Mouse (Mus musculus): Measurements from ENCODE around the gene Ass1.

The Ass1 gene

DNA sequence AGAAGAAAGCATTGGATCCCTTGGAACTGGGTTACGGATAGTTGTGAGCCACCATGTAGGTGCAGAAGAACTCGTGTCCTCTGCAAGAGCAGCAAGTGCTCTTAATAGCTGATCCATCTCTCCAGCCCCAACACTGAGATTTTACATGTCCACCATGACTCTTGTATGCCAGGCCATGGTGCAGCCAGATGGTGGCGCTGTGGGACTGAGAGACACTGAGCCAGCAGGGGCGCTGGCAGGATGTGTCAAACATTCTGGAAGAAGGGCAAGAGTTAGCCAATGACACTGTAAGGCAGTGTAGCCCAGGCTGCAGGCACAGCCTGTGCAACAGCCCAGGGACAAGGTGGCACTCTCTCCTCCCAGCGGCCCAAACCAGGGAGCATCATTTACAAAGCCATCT, 14.2 kb downstream of the Ass1 start:
- in situ Hi-C loops (cut with MseI, MboI), result loop anchor here (10.0 kb wide), 2 partner anchors 171 to 181 kb away; no protein-coding TSS in a partner anchor

DNA sequence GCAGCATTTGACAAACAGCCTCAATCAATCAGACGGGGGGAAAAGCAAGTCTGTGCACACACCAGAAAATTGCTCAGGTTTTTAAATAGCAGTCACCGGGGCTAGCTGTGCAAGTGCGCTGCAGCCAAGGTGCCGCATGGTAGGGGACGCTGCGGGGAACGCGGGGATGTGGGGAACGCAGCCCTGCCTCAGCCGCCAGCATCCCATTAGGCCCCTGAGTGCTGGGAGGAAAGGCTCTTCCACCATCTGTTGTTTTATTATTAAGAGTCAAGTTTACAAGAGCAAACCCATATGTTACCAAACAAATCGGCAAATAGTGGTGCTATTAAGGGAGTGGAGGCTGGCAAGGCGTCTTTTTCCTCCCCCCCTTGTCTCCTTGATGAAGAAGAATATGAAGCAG, 19.2 kb downstream of the Ass1 start:
- in situ Hi-C loops (cut with MseI, MboI), result loop anchor here (10.0 kb wide), 2 partner anchors 166 to 176 kb away; no protein-coding TSS in a partner anchor

DNA sequence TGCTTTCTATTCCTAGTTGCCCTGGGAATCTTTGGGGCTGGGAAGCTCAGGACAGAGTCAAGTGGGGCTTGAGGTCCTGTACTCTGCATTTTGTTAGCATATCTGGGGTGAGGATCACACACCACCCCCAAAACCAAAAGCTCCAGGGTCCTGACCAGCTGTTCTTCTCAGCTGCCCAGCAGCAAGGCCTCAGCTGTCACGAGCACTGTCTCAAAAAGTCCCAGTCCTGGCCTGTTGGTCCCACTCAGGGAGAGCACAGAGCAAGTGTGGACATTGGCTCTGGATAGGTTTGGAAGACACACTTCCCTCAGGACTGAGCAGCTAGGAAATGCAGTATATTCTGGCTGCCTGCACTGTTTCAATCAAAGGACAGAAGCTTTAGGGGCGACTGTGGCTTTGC, 20.5 kb downstream of the Ass1 start:
- in situ Hi-C loops (cut with MseI, MboI), result no loop called here

DNA sequence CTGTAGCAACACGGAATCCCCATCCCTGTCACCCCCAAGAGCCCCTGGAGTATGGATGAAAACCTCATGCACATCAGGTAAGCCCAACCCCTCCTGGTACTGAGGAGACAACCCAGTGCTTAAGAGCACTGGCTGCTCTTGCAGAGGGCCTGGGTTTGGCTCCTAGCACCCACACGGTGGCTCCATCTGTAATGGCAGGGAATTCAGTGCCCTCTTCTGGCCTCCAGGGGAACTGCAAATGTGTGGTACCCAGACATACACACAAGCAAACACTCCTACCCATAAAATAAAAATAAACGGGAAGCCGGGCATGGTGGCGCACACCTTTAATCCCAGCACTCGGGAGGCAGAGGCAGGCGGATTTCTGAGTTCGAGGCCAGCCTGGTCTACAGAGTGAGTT, 22.3 kb downstream of the Ass1 start:
- in situ Hi-C loops (cut with MseI, MboI), result no loop called here

DNA sequence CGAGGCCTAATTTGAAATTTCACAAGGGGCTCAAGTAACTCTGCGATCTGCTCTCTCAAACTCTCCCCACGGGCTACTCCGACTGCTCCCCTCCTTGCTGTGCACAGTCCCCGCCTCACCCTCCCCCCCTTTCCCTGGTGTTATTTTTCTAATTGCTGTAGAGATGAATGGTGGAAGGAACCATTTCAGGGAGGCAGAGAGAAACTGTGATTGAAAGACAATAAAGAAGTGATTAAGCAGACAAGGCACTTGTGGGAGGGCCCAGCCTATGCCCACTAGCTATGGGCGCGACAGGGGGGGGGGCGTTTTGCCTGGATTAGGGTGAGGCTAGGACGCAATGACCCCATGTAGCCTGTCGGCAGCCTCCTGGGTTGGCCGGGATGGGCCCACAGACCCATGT, 23.2 kb downstream of the Ass1 start:
- in situ Hi-C loops (cut with MseI, MboI), result no loop called here

DNA sequence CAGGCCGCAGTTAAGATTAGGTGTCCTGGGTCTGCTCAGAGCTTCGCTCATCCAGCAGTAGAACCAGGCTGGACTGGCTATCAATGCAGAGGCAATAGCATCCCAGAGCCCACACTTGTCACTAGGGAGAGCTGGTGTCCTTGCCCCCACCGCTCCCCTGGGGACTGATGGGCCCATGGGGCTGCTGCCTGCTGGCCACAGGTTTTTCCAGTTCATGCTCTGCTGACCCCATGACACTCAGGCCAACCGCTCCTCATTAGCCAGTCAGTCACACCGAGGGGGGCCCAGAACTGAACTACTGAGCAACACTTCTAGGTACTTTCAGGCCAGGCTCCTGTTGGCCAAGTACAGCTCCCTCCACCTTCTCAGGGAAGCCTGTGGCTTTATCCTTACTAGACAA, 24.3 kb downstream of the Ass1 start:
- in situ Hi-C loops (cut with MseI, MboI), result no loop called here

DNA sequence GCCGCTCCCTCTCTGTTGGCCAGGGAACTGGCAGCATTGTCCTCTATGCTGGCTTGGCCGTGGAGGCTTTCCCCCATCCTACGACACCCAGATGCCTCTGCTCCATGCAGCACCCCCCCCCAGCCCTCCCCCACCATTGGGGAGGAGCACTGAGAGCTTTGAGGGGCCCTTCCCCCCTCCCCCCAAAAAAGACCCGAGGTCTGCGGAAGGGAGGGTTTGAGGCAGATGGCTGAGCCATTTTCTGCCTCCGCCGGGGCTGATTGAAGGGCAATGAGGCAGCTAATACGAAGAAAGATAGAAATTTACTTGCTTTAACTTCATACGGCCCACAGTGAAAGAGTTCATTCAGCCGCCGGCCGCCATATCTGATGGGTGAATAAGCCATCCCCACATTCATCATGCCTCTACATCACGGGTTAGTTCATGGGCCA, 25.1 kb downstream of the Ass1 start:
- in situ Hi-C loops (cut with MseI, MboI), result no loop called here

DNA sequence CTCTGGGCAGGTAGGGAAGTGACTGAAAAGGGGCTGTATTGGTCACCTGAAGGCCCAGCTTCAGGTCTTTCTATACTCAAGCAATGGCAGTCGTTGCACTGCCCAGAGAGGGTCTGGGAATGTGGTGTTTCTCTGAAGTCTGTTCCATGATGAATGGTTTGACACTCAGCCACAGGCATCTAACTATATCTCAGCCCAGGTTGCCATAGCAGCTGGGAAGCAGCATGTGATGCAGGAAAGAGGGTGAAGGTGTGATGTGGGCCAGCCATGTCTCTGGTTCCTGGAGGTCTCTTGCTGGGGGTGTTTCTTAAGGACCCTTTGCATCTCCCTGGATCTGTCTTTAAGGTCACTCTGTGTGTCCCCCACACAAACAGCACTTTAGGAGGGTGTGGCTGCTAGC, 26.1 kb downstream of the Ass1 start:
- in situ Hi-C loops (cut with MseI, MboI), result no loop called here

DNA sequence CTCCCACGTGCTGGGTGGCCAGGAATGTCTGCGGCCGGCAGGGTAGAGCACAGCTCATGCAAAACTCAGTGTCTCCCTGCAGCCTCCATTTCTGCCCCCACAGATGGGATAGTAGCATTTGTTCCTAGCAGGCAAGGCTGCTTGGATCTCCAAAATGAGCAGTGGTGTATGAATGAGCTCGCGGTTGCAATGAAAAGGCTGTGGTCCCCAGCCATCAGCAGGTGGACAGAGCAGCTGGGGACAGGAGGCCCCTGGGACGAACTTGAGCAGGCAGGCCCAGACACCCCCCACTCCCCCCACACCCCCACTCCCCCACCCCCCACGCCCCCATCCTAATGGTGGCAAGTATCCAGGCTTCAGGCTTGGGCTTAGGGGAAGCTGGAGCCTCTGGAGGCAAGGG, 27.1 kb downstream of the Ass1 start:
- in situ Hi-C loops (cut with MseI, MboI), result no loop called here

DNA sequence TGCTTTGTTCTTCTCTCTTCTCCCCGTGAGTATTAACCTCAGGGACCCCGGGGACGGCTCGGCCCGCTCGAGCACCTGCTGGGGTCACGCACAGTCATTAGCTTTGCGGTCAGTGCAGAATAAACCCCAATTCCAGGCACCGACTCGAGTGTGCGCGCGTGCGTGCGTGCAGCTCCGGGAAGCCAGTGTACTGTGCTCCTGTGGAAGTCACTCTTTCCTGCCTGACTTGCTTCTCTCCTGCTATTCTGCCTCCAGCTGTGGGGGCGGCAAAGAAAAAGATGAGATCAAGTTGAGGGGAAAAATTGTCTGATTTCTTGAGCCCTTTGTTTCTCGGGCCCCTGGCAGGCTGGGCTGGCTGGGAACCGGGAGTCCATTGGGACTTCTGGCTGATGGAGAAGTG, 27.6 kb downstream of the Ass1 start:
- in situ Hi-C loops (cut with MseI, MboI), result no loop called here

DNA sequence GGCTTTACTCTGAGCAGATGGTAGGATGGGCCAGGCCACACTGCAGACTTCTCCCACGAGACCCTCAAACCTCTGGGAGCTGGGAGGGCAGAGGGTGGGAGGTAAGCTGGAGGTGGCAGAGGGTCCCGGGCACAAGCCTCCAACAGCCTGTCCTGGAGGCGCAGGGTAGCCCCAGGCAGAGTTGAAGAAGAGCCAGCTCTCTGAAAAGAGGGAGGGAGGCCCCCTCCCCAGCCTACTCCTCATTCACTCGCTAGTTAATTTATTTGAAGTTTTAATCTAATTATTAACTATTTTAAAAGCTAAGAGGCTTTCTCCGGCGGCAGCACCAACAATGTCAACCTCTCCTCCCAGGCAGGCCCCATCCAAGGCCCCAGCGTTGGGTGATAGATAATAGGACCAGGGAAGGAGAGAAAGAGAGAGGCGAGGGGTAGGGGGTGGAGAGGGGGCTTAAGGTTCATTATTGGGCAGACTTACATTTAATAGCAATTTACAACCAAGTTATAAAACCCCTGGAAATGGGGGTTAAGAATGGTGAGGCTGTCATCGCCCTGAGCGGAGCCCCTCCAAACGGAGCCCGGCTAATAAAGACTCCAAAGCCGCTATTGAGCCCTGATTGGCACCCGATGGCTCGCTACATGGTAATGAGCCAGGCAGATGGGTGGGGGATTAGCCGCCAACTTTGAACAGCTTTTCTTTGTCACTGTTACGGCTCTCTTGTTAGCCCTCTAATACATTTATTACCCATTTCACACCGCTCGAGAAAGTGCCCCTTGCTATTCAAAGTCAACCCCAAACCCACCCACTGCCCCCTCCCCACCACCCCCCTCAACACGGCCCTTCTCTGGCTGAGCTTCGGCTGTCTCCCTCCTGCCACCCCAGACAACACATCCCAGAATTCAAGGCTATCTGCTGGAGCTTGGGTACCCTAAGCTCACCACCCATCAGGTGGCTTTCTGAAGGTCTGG, 29.6 kb downstream of the Ass1 start:
- in situ Hi-C loops (cut with MseI, MboI), result no loop called here

DNA sequence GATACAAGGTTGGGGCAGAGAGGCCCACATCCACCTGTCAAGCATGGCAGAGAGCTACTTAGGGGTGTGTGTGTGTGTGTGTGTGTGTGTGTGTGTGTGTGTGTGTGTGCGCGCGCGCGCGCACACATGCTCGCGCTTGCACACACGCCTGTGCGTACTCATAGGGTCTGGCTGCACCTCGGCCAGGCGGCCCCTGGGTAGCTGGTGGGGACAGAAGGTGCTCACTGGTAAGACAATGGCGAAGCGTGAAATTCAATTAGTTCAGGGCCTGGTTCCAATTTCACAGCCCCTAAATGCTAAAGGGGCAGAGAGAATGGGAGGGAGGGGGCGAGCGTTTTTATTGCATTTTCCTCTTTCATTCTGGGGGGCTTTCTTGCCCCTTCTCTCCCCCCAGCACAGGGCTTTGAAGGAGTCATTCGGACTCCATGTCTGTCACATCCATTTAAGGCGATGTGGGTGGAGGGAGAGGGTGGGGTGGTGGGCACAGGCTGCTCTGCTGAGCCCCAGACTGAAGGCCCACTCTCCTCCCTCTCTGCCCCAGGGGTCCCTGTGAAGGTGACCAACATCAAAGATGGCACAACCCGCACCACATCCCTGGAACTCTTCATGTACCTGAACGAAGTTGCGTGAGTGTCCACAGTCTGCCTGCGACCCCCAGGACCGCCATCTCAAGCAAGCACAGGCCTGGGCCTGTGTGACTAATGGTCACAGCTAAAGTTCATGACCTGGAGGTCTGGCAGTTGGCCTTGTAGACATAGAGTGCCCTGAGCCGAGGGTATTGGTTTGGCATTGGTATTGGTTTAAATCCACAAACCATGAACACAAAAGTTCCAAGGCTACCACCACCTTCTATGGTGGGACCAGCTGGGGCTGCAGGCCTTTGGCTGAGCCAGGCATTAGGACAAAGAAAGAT, 30.5 kb downstream of the Ass1 start:
- in situ Hi-C loops (cut with MseI, MboI), result no loop called here

DNA sequence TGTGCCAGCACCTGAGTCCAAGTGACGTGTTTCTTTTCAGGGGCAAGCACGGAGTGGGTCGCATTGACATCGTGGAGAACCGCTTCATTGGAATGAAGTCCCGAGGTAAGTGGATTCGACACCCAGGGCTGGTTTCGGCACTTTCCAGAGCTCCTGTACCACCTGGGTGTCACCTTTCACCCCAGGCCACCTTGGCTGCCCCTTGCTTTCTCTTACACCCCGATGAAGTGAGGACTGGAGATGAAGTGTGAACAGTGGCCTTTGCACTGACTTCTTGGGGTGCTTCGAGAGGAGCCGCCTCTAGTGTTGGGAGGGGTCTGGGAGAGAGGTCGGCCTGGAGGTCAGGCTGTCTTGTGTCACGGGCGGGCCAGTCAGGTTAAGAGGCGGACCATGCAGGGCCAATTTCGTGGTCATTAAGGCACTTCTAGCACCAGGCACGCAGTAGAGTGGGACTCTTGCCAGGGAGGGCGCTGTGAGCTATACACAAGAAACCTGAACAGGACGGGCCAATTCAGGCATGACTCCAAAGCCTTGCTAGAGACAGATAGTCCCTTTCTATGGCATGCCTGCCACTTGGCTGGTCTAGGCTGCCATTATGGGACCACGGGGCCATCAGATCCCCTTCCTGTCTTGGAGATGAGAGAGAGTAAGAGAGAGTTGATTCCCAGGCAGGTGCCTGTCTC, 31.6 kb downstream of the Ass1 start:
- in situ Hi-C loops (cut with MseI, MboI), result no loop called here

DNA sequence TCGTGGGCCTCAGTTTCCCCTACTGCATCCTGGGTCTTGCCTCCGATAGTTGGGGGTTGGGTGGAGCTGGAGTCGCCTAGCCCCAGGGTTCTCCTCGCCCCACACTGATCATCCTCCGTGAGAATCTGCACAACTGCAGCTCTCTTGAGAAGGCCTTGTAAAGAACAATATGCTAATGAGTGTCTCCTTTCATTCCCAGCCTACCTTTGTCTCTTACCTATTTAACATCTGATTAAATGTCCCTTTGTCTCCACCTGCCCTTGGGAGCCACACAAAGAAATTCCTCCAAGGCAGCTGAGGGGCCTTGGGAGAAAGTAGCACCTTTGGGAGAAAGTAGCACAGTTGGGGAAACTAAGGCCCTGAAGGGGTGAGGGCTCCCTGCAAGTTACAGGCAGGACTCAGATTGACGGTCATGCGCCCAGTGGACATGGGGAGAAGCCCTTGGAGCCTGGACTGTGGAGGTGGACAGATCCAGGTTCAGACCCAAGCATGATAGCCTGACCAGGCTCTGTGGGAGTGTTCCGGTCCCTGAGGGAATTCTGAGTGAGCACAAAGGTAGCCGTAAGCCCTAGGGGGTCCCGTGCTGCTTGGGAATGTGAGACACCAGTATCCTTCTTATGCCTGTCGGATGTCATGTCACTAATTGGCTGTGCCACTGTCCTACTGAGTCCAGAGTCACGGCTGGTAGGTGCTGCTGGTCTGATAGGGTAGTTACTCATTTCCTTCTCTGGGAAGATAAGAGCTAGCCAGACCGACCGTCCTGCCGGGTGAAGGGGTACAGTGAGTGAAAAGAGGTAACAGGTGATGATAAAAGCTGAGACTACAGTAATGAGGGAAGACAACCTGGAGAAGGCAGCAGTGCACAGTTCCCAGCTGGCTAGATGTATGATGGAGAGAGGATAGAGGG, 32.9 kb downstream of the Ass1 start:
- in situ Hi-C loops (cut with MseI, MboI), result no loop called here

DNA sequence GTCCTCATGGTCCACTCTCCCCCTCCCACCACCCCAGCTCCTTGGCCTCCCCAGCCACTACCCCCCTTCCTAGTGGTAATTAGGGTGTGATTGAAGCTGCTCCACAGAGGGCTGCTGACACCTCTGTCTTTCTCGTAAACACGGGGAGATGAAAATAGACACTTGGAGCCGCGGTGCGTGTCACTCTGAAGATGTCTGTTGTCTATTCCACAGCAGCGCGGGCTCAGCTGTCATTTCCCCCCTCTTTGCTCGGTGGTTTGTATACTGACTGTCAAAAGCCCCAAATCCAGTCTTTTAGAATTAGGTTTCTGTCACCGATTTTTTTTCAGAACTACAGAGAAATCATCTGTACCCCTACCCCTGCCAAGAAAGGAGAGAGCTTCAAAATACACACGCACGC, 35.5 kb downstream of the Ass1 start:
- in situ Hi-C loops (cut with MseI, MboI), result no loop called here

DNA sequence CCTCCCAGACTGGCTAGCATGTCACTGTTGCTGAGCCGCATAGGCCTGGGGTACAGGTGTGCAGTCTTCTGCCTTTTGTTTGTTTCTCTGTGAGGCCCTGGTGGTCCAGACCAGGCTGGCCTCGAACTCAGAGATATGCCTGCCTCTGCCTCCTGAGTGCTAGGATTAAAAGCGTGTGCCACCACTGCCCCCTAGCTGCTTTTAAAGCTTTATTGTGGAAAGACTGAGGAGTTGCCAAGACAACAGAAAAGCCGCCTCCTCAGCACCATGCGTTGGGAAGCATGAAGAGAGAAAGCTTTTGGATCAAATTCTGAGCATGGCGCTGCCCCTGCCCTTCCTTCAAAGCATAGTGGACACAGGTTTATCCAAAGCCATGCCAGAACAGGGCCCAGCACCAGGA, 38.8 kb downstream of the Ass1 start:
- in situ Hi-C loops (cut with MseI, MboI), result no loop called here

DNA sequence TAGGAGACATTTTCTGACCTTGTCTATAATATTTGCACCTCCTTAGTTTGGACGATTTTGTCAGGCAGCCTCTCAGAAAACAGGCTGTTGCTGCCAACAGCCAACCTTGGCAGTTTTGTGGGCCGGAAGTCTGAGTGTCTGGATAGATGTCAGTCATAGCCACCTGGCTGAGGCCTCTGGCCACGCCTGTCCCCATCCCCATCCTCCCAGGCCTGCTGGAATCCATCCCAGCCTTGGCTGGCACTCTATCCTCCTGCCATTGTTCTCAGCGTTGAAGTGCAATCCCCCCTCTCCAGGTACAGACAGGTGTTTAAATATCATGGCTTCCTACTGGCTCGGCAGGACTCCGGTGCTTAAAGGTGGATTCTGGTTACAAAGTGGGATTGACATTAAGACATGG, 41.3 kb downstream of the Ass1 start:
- in situ Hi-C loops (cut with MseI, MboI), result no loop called here

DNA sequence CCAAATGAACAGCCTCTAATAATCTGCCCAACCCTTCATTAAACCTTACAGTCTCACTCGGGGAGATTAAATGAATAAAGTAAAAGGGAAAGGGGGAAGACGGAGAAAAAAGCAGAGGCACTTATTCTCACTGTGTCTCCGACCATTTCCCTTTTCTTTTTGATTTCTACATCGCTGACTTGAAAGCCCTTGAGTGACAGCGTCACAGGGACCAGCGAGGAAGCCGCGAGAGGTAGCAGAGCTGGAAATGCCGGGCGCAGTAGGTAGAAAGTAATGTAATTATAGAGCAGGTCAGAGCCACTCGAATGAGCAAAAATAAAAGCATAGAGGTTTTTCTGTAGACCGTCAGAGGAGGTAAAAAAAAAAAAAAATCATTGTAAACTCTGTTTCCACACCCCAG, 46.5 kb downstream of the Ass1 start:
- in situ Hi-C loops (cut with MseI, MboI), result no loop called here

DNA sequence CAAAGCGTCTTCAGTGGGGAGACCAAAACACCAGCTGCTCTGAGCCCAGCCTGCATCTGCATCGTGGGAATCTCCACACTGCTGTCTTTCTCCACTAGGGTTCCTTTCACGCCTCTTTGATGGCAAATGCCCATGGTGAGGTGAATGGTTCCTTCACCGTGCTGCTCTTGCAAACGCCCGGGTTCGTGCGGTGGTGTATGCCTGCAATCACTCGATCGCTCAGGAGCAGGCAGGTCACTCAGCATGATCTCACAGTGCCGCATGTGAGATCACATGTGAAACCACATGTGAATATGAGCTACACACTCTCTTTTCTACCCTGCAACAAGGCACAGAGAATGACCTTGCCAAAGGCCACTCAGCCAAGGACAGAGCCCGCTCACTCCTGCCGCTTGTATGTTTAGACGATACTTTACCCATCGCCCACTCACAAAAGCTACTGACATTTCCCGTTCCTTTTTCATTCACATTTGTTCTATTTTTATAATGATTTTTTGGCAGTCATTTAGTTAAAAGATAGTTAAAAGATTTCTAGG, 51.9 kb downstream of the Ass1 start:
- in situ Hi-C loops (cut with MseI, MboI), result no loop called here

DNA sequence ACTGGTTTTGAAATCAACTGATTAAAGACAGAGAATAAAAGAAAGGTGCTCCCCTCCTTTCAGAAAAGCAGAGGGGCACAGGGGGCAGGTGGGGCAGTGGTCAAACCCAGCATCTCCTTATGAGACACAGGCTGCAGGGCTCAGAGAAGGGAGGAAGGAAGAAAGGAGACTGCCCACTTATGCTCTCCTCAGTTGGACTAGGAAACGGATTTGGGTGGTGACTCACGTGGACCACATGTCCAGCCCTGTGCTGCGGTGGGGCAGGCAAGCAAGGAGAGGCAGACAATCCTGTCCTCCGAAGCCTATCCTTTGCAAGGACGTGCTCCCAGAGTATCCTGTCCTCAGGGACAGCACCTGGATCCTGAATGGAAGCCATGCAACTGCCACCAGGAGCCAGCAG, 54.6 kb downstream of the Ass1 start:
- in situ Hi-C loops (cut with MseI, MboI), result no loop called here

DNA sequence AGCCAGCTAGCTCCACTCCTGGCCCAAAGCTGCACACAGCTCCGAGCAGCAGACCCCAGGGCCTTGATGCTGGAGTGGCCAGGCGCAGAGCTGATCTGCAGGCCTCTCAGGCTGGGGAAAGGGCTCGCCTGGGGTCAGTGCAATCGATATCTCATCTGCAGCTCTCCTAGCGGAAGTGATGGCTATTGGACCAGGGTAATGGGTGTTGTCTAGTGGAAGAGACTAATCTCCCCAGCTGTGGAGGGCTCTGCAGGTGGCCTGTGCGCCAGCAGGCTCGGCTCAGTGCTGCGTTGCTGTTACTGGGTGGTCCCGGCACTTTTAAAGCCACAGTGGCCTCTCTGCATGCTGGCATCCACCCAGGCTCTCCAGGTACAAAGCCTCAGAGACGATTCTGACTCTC, 55.8 kb downstream of the Ass1 start:
- in situ Hi-C loops (cut with MseI, MboI), result no loop called here

Measured in mouse trophoblast stem cell (cell line).